Mouse (Mus musculus) heart, embryonic 16.5 days (tissue): ENCODE data around the gene Rpl10. TPM values are rescaled to one million over a fixed set of nuclear protein-coding genes. Genes with fewer than 3 reads are reported as not detected.

Experiments used
- ATAC-seq: fragments of 200-750 bp; cut with Nextera tagmentation; replicated peaks from 2 replicates; pipeline ENCODE4 v1.8.0; 2017; ENCODE audit warnings: moderate number of reproducible peaks; ENCODE audit not compliant: insufficient read depth, low FRiP score; ENCODE audit errors: extremely low read depth
- H3K27ac ChIP-seq: fragments of 300-500 bp; sonication (generic); 2 replicates; pipeline ENCODE4 v1.5.1; 2014; ENCODE audit warnings: mild to moderate bottlenecking, low read length, control low read depth, moderate library complexity
- H3K27me3 ChIP-seq: fragments of 300-500 bp; sonication (generic); 2 replicates; pipeline ENCODE4 v1.6.1; 2014; ENCODE audit warnings: low read length, mixed read lengths; ENCODE audit not compliant: control insufficient read depth, insufficient read depth
- H3K36me3 ChIP-seq: fragments of 300-500 bp; sonication (generic); 2 replicates; pipeline ENCODE4 v1.6.1; 2014; ENCODE audit not compliant: control insufficient read depth, insufficient read depth
- H3K4me1 ChIP-seq: fragments of 300-500 bp; sonication (generic); 2 replicates; pipeline ENCODE4 v1.6.1; 2014; ENCODE audit warnings: low read length, mixed read lengths; ENCODE audit not compliant: control insufficient read depth, insufficient read depth
- H3K4me2 ChIP-seq: fragments of 300-500 bp; sonication (generic); 2 replicates; pipeline ENCODE4 v1.6.1; 2014; ENCODE audit warnings: low read depth, mild to moderate bottlenecking, control low read depth, low read length
- H3K4me3 ChIP-seq: fragments of 300-500 bp; sonication (generic); 2 replicates; pipeline ENCODE4 v1.5.1; 2014; ENCODE audit warnings: mild to moderate bottlenecking, control low read depth, low read length
- H3K9ac ChIP-seq: fragments of 300-500 bp; sonication (generic); 2 replicates; pipeline ENCODE4 v1.6.1; 2014; ENCODE audit warnings: low read length, control low read depth
- H3K9me3 ChIP-seq: fragments of 300-500 bp; sonication (generic); replicated peaks from 2 replicates; pipeline ENCODE4 v1.6.1; 2016; ENCODE audit warnings: low read length; ENCODE audit not compliant: control insufficient read depth
- WGBS: fragments of 180-500 bp; shearing (Covaris S2); extraction: QIAGEN DNeasy Blood & Tissue Kit; methylation state at CpG from one replicate; pipeline ENCODE4 v1.1.7; 2014; 5-methylcytosine and 5-hydroxymethylcytosine counted together
- microRNA-seq: library from miRNA; unstranded; fragments of <30 nt; microRNA quantifications from one replicate; pipeline ENCODE4, GENCODE M21; 2017
- polyA plus RNA-seq: library from polyadenylated mRNA; unstranded; fragments of >200 nt; fragmentation: Nextera tagmentation; extraction: Ambion mirVana; gene quantifications from 2 replicates; pipeline ENCODE4 v1.2.1, GENCODE M21; 2015

Gene Rpl10
- polyA plus RNA-seq, 1 experiment from 2014 or later, result 368 TPM

GRCm38 (mm10) chrX:74296538-74297448 lies 26.2 kb downstream of the Rpl10 start, which contains the start of gene Atp6ap1:
Gene Atp6ap1, plus strand, starts transcription at chrX:74297097.
- Histone ChIP-seq H3K4me2 (peak within 1 kb of the TSS; percentile 73), H3K9ac (peak within 1 kb of the TSS; percentile 84), H3K36me3 (peaks cover 6% of the 10 kb centered on the region; the same call in 1 of the 2 replicates), H3K27ac (peak within 1 kb of the TSS; percentile 62), H3K27me3 (no peaks in the 10 kb centered on the region), H3K9me3 (no peaks in the 10 kb centered on the region), H3K4me1 (0 out of 2 replicates have a peak, but pooled peaks cover 3% of the 10 kb centered on the region), H3K4me3 (peak within 1 kb of the TSS; percentile 73)
- peak; percentile 97 for ATAC-seq
- WGBS, result 14% methylated on average over 37 of the region's 37 CpGs

DNA sequence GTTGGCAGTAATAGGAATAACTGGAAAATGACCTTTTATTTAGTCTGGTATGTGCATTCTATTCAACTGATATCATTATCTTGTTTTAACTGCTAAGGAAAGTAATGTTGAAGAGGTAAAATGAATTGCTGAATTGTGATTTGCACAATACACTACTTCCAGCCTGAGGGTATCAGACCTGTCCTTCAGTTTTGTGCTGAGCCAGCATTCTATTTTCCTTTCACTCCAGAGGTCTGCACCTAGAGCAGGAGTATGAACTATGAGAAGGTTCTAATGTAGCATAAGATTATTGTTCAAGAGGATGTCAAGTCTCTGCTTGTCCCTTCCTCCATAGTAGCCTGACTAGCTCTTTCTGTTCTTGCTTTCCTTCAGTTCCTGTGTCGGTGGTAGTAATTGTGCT lies 27.7 kb downstream of the Rpl10 start:
- Histone ChIP-seq H3K4me1 (0 out of 2 replicates have a peak, but pooled peaks cover 3% of the 10 kb centered on the region), H3K9ac (no peak overlapping the region), H3K36me3 (peaks cover 7% of the 10 kb centered on the region), H3K4me2 (no peak overlapping the region), H3K4me3 (no peak overlapping the region), H3K27me3 (no peaks in the 10 kb centered on the region), H3K27ac (no peak overlapping the region), H3K9me3 (no peaks in the 10 kb centered on the region)
- WGBS, result 62% methylated on average over 1 of the region's 1 CpGs
- no peak for ATAC-seq

DNA sequence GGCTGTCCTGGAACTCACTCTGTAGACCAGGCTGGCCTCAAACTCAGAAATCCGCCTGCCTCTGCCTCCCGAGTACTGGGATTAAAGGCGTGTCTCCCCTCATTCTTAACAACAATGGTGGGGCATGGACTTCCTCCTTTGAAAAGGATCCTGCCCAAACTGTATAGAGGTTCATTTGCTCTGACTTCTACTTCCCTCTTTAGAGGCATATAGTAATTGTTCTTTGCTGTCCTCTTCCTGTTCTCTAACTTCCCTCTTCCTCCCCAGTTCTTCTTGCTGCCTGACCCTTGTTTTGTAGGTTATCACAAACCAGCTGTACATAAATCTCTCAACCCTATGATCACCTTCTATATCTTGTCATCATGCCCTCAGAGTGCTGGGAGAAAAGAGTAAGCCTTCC lies 29.1 kb downstream of the Rpl10 start:
- ATAC-seq, result no peak
- H3K36me3 ChIP-seq, result peaks cover 10% of the 10 kb centered on the region
- 77% methylated on average over 3 of the region's 3 CpGs for WGBS
- no peak overlapping the region for H3K4me2 ChIP-seq
- H3K4me1 ChIP-seq, result peaks cover 5% of the 10 kb centered on the region; the same call in 1 of the 2 replicates
- H3K9ac ChIP-seq, result no peak overlapping the region
- H3K27ac ChIP-seq, result no peak overlapping the region
- H3K27me3 ChIP-seq, result no peaks in the 10 kb centered on the region
- H3K9me3 ChIP-seq, result no peaks in the 10 kb centered on the region
- H3K4me3 ChIP-seq, result no peak overlapping the region

DNA sequence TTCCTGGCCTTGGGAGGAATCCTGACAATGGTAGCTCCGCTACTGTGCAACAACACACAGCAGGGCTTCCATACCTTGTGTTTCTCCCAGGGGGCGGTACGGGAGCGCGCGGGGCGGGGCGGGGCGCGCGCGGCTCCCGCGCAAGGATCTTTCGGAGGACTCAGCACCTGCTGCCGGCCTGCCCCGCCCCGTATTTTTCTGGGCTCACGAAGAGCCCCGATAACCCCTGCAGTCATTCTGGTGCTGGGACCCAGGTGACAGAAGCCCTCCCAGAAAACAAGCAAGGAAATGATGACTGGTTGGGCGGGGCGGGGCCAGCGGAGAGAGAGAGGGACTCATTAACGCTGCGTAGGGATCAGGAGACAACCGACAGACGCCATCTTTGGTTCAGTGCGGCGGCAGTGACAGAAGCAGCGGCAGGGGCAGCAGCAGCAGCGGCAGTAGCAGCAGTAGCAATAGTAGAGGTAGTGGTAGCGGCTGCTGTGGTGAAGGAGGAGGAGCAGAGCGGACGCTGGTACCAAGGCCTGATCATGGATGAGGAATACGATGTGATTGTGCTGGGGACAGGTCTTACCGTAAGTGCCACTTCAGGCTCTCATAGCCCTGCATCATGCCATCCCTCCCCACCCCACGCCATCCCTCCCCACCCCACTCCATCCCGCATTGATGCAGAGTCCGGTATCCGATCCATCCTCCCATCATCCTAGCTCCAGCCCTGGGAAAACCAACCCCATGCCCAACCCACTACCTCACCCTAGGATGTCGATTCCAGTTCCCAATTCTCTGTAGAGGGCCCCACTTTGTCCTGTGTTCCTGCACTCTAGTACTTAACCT lies 34.5 kb downstream of the Rpl10 start, which contains the start of gene Gdi1:
TSS of gene Gdi1 (plus strand) at position 132 of the 834 bp plus-strand sequence.
- H3K4me3 ChIP-seq, result peak within 1 kb of the TSS; percentile 67
- peaks cover 10% of the 10 kb centered on the region for H3K4me1 ChIP-seq
- peak within 1 kb of the TSS; percentile 94 for H3K27ac ChIP-seq
- no peaks in the 10 kb centered on the region for H3K27me3 ChIP-seq
- H3K4me2 ChIP-seq, result peak within 1 kb of the TSS; percentile 75
- peaks cover 26% of the 10 kb centered on the region for H3K36me3 ChIP-seq
- peak; percentile 84 for ATAC-seq
- H3K9me3 ChIP-seq, result no peaks in the 10 kb centered on the region
- H3K9ac ChIP-seq, result peak within 1 kb of the TSS; percentile 80
- WGBS, result 7% methylated on average over 38 of the region's 41 CpGs

DNA sequence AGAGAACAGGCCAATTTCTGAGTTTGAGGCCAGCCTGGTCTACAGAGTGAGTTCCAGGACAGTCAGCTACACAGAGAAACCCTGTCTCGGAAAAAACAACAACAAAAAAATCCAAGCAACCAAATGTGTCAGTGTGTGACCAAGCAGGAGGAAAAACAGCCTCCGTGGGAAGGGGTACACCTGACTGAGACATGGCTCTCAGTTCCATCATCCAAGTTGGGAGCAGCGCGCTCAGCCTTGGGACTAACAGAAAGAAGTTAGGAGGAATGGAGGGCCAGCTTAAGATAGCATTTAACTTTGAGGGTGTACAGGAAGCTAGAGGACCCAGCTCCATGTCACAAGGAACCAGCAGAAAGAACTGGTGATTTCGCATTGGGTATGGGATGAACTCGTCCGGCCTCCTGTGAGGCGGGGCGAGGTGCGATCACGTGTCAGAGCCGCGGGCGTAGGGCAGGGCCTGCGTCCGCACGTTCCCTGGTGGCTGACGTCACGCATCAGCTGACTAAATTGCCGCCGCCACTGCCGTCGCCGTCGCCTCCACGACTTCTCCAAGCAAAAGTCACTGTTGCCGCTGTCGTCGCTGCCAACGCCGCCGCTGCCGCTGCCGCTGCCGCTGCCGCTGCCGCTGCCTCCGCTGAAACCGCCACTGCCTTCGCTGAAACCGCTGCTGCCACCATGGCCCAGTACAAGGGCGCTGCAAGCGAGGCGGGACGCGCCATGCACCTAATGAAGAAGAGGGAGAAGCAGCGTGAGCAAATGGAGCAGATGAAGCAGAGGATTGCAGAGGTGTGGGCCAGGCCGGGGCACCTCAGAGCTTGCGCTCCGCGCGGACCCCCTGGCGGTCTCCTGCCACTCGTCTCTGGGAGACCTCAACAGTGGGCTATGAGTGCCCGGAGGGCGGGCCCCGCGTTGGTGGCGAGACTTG lies 42.2 kb downstream of the Rpl10 start, which contains the start of gene Fam50a:
TSS of gene Fam50a (plus strand) at position 494 of the 925 bp plus-strand sequence.
- Histone ChIP-seq H3K36me3 (peaks cover 18% of the 10 kb centered on the region), H3K4me2 (peak within 1 kb of the TSS; percentile 61), H3K4me3 (peak within 1 kb of the TSS; percentile 73), H3K27me3 (no peaks in the 10 kb centered on the region), H3K9me3 (no peaks in the 10 kb centered on the region), H3K4me1 (no peaks in the 10 kb centered on the region), H3K9ac (peak within 1 kb of the TSS; percentile 82), H3K27ac (peak within 1 kb of the TSS; percentile 88)
- peak; percentile 95 for ATAC-seq
- WGBS, result 18% methylated on average over 59 of the region's 59 CpGs

Small RNA genes within 50 kb of the gene (microRNA-seq; reads per million reads assigned to microRNA genes)
- gene Mir7091 (not detected), gene Mir7092 (1.2 reads per million)

Other genes with a start within 250 kb of the Rpl10 start
- 53.0 and 55.9 TPM in 2 replicates for gene Irak1, start 246.9 kb upstream of the Rpl10 start, polyA plus RNA-seq
- not detected in 2 replicates for gene Opn1mw, start 143.3 kb upstream of the Rpl10 start, polyA plus RNA-seq
- 11.3 and 11.5 TPM in 2 replicates for gene Mecp2, start 135.4 kb upstream of the Rpl10 start, polyA plus RNA-seq
- not detected in 2 replicates for gene Tex28, start 103.0 kb upstream of the Rpl10 start, polyA plus RNA-seq
- gene Tktl1, start 93.6 kb upstream of the Rpl10 start, polyA plus RNA-seq, result 0.09 and 0.10 TPM in 2 replicates
- 129 and 177 TPM in 2 replicates for gene Flna, start 21.0 kb upstream of the Rpl10 start, polyA plus RNA-seq
- gene Emd, start 16.1 kb upstream of the Rpl10 start, polyA plus RNA-seq, result 13.0 and 16.2 TPM in 2 replicates
- gene Taz, start 11.1 kb downstream of the Rpl10 start, polyA plus RNA-seq, result 77.6 and 87.9 TPM in 2 replicates
- 15.7 and 17.3 TPM in 2 replicates for gene Dnase1l1, start 11.5 kb downstream of the Rpl10 start, polyA plus RNA-seq
- 126 and 131 TPM in 2 replicates for gene Atp6ap1, start 26.3 kb downstream of the Rpl10 start, polyA plus RNA-seq
- gene Gdi1, start 34.2 kb downstream of the Rpl10 start, polyA plus RNA-seq, result 144 and 150 TPM in 2 replicates
- 55.0 and 56.6 TPM in 2 replicates for gene Fam50a, start 42.2 kb downstream of the Rpl10 start, polyA plus RNA-seq
- 3.3 and 5.6 TPM in 2 replicates for gene Plxna3, start 58.3 kb downstream of the Rpl10 start, polyA plus RNA-seq
- gene Lage3, start 82.8 kb downstream of the Rpl10 start, polyA plus RNA-seq, result 79.3 and 81.7 TPM in 2 replicates
- 61.2 and 66.1 TPM in 2 replicates for gene Ubl4a, start 102.4 kb downstream of the Rpl10 start, polyA plus RNA-seq
- 14.9 and 17.2 TPM in 2 replicates for gene Slc10a3, start 102.5 kb downstream of the Rpl10 start, polyA plus RNA-seq
- gene Fam3a, start 122.5 kb downstream of the Rpl10 start, polyA plus RNA-seq, result 26.4 and 29.0 TPM in 2 replicates
- gene Ikbkg, start 122.5 kb downstream of the Rpl10 start, polyA plus RNA-seq, result 21.9 and 23.0 TPM in 2 replicates
- 18.0 and 20.3 TPM in 2 replicates for gene G6pdx, start 158.4 kb downstream of the Rpl10 start, polyA plus RNA-seq
- gene Gm6880, start 210.6 kb downstream of the Rpl10 start, polyA plus RNA-seq, result not detected in 2 replicates